Mouse (Mus musculus): Measurements from ENCODE around the gene Gprc5c. TPM values are rescaled to one million over a fixed set of nuclear protein-coding genes. Genes with fewer than 3 reads are reported as not detected.

Gprc5c gene
- polyA plus RNA-seq, 1 experiment from 2014 or later: 39.2 TPM

GRCm38 (mm10) chr11:114858641-114859040 is 7.7 kb downstream of the Gprc5c start:
- 88% methylated on average over 2 of the region's 2 CpGs for WGBS
- Histone ChIP-seq H3K27me3 (ENCODE audit: insufficient read depth, low read length) (no peaks in the 10 kb centered on the region), H3K4me3 (ENCODE audit: low read depth, low read length) (no peak overlapping the region), H3K9ac (no peak overlapping the region), H3K4me1 (ENCODE audit: insufficient read depth) (no peaks in the 10 kb centered on the region), H3K4me2 (no peak overlapping the region), H3K9me3 (ENCODE audit: low read depth, low read length) (no peaks in the 10 kb centered on the region), H3K36me3 (ENCODE audit: insufficient read depth) (no peaks in the 10 kb centered on the region), H3K27ac (ENCODE audit: low read depth) (no peak overlapping the region)
- TF ChIP-seq CTCF (IDR thresholded peaks at IDR 0.05; ENCODE audit: low read depth): peak; percentile 61
- ATAC-seq (ENCODE audit: insufficient read depth) (no peak), DNase-seq (no peak)

DNA sequence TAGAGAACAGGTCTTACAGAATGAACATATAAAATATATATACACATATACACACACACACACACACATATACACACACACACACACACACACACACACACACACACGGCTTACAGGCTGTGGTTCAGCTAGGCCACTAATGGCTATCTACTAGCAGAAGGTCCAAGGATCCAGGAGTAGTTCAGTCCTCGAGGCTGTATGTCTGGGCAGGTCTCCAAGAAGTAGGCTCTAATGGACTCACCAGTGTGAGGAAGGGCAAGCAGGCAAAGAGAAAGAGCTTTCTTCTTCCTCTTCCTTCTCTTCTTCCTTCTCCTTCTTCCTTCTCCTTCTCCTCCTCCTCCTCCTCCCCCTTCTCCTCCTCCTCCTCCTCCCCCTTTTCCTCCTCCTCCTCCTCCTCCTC is 10.1 kb downstream of the Gprc5c start:
- TF ChIP-seq CTCF (IDR thresholded peaks at IDR 0.05; ENCODE audit: low read depth): no peak
- Histone ChIP-seq H3K9me3 (ENCODE audit: low read depth, low read length) (no peaks in the 10 kb centered on the region), H3K4me3 (ENCODE audit: low read depth, low read length) (no peak overlapping the region), H3K27ac (ENCODE audit: low read depth) (no peak overlapping the region), H3K36me3 (ENCODE audit: insufficient read depth) (peaks cover 15% of the 10 kb centered on the region), H3K9ac (no peak overlapping the region), H3K27me3 (ENCODE audit: insufficient read depth, low read length) (no peaks in the 10 kb centered on the region), H3K4me2 (no peak overlapping the region), H3K4me1 (ENCODE audit: insufficient read depth) (peaks cover 3% of the 10 kb centered on the region; the same call in 1 of the 2 replicates)
- no peak for DNase-seq
- ATAC-seq (ENCODE audit: insufficient read depth): no peak
- WGBS: 47% methylated on average over 2 of the region's 2 CpGs

DNA sequence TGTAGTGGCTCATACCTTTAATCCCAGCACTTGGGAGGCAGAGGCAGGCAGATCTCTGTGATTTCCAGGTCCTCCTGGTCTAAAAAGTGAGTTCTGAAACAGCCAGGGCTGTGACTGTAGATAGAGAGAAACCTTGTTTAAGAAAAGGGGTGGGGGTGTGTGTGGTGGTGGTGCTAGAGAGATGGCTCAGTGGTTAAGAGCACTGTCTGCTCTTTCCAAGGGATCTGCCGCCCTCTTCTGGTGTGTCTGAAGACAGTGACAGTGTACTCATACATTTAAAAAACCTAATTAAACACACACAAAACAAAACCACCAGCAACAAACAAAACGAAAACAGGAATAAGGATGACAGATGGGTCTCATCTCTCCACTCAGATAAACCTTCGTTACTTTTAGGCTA is 11.7 kb downstream of the Gprc5c start:
- H3K27ac ChIP-seq (ENCODE audit: low read depth): no peak overlapping the region
- no peaks in the 10 kb centered on the region for H3K27me3 ChIP-seq (ENCODE audit: insufficient read depth, low read length)
- peaks cover 15% of the 10 kb centered on the region for H3K4me1 ChIP-seq (ENCODE audit: insufficient read depth)
- peak; percentile 18; the same call in 1 of the 2 replicates for TF ChIP-seq CTCF (IDR thresholded peaks at IDR 0.05; ENCODE audit: low read depth)
- H3K36me3 ChIP-seq (ENCODE audit: insufficient read depth): peaks cover 18% of the 10 kb centered on the region
- WGBS: 85% methylated on average over 3 of the region's 3 CpGs
- no peaks in the 10 kb centered on the region for H3K9me3 ChIP-seq (ENCODE audit: low read depth, low read length)
- ATAC-seq (ENCODE audit: insufficient read depth) (no peak), DNase-seq (no peak)
- H3K9ac ChIP-seq: no peak overlapping the region
- no peak overlapping the region for H3K4me3 ChIP-seq (ENCODE audit: low read depth, low read length)
- H3K4me2 ChIP-seq: no peak overlapping the region

- DNase-seq (no peak), ATAC-seq (ENCODE audit: insufficient read depth) (no peak)
- WGBS: 90% methylated on average over 21 of the region's 21 CpGs
- Histone ChIP-seq H3K4me3 (ENCODE audit: low read depth, low read length) (no peak overlapping the region), H3K9ac (no peak overlapping the region), H3K27ac (ENCODE audit: low read depth) (no peak overlapping the region), H3K4me2 (no peak overlapping the region), H3K27me3 (ENCODE audit: insufficient read depth, low read length) (no peaks in the 10 kb centered on the region), H3K9me3 (ENCODE audit: low read depth, low read length) (no peaks in the 10 kb centered on the region), H3K4me1 (ENCODE audit: insufficient read depth) (peaks cover 15% of the 10 kb centered on the region), H3K36me3 (ENCODE audit: insufficient read depth) (peaks cover 18% of the 10 kb centered on the region)
- no peak for TF ChIP-seq CTCF (IDR thresholded peaks at IDR 0.05; ENCODE audit: low read depth)
Measured at GRCm38 (mm10) chr11:114863918-114864420, 13.0 kb downstream of the Gprc5c start.

DNA sequence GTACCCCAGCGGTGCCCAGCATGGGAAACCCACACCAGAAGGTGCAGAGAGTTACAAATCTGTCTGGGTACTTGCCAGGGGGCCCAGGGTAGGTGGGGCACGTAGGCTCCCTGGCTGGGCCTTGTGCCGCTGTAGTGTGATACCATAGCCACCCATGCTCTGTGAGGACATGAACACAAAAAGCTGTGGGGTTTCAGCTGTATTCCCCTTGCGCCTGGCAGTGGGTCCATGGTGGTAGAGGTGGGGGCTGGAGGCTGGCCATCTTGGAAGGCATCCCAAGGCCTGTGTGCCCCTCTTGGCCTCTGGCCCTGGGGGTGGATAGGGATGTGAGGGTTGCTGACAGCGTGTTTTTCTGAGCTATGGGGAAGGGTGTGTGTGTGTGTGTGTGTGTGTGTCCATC is 15.0 kb downstream of the Gprc5c start:
- ATAC-seq (ENCODE audit: insufficient read depth) (no peak), DNase-seq (no peak)
- Histone ChIP-seq H3K9me3 (ENCODE audit: low read depth, low read length) (no peaks in the 10 kb centered on the region), H3K4me1 (ENCODE audit: insufficient read depth) (peaks cover 15% of the 10 kb centered on the region), H3K36me3 (ENCODE audit: insufficient read depth) (peaks cover 27% of the 10 kb centered on the region), H3K27me3 (ENCODE audit: insufficient read depth, low read length) (no peaks in the 10 kb centered on the region), H3K9ac (no peak overlapping the region), H3K4me3 (ENCODE audit: low read depth, low read length) (no peak overlapping the region), H3K4me2 (no peak overlapping the region), H3K27ac (ENCODE audit: low read depth) (no peak overlapping the region)
- WGBS: 72% methylated on average over 5 of the region's 5 CpGs
- TF ChIP-seq CTCF (IDR thresholded peaks at IDR 0.05; ENCODE audit: low read depth): no peak

DNA sequence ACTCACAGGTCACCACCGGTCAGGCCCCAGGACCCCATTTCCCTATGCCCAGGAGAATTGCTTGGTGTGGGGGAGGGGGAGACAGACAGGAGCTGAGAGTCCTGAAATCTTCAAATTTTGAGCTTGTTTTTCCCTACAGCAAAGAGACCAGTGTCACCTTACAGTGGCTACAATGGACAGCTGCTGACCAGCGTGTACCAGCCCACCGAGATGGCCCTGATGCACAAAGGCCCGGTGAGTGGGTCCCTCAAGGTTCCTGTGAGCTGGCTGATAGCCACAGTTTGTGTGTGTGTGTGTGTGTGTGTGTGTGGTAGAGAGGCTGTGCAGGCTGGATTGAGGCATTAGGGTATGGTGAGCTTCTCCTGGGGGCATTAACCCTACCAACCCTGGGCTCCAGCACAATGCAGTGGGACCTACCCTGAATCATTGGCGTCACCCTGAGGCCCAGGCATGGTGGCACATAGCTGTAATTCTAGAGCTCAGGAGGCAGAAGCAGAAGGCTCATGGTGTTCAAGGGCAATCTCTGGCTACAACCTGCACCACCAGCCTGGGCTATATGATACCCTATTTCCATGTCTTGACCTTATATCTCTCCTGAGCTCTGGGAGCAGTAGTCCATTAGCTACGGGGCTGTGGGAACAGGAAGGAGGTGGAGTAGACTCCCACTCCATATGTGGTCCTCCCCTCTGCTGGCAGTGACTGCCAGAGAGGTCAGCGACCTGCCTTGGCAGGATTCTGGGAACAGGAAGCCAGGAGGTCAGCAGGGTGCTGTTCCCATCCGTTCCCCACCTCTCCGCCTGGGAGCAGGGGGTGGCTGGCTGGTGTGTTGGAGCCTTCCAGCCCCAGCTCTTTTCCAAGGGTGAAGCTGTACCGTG is 15.8 kb downstream of the Gprc5c start:
- H3K27ac ChIP-seq (ENCODE audit: low read depth): peak overlapping the region; percentile 54; the same call in 1 of the 2 replicates
- no peaks in the 10 kb centered on the region for H3K27me3 ChIP-seq (ENCODE audit: insufficient read depth, low read length)
- H3K4me3 ChIP-seq (ENCODE audit: low read depth, low read length): no peak overlapping the region
- peaks cover 15% of the 10 kb centered on the region for H3K4me1 ChIP-seq (ENCODE audit: insufficient read depth)
- ATAC-seq (ENCODE audit: insufficient read depth): peak; percentile 75
- no peak overlapping the region for H3K9ac ChIP-seq
- TF ChIP-seq CTCF (IDR thresholded peaks at IDR 0.05; ENCODE audit: low read depth): no peak
- H3K4me2 ChIP-seq: peak overlapping the region; percentile 23; the same call in 1 of the 2 replicates
- peak; percentile 70 for DNase-seq
- H3K9me3 ChIP-seq (ENCODE audit: low read depth, low read length): no peaks in the 10 kb centered on the region
- WGBS: 31% methylated on average over 10 of the region's 10 CpGs
- H3K36me3 ChIP-seq (ENCODE audit: insufficient read depth): peaks cover 35% of the 10 kb centered on the region
